Mouse (Mus musculus): ENCODE measurements around the gene Vcp. TPM values are rescaled to one million over a fixed set of nuclear protein-coding genes. Genes with fewer than 3 reads are reported as not detected.

Gene Vcp
- total and polyA plus RNA-seq, 2 experiments from 2014 or later = 255 to 443 TPM

- Histone ChIP-seq H3K4me3 (ENCODE audit: low read depth, low read length) (no peak overlapping the region), H3K9ac (no peak overlapping the region), H3K4me1 (ENCODE audit: insufficient read depth) (peaks cover 4% of the 10 kb centered on the region), H3K27me3 (ENCODE audit: insufficient read depth, low read length) (no peaks in the 10 kb centered on the region), H3K4me2 (ENCODE audit: low read depth) (no peak overlapping the region), H3K36me3 (ENCODE audit: insufficient read depth) (peaks cover 35% of the 10 kb centered on the region), H3K27ac (ENCODE audit: low read depth, low read length) (no peak overlapping the region), H3K9me3 (ENCODE audit: low read length) (no peaks in the 10 kb centered on the region)
- ATAC-seq (no peak), DNase-seq (no peak)
- WGBS = 77% methylated on average over 7 of the region's 7 CpGs
- no peak for TF ChIP-seq CTCF (IDR thresholded peaks at IDR 0.05; ENCODE audit: low read depth)
These were observed 58.9 kb downstream of the Vcp start for GRCm38 (mm10) chr4:42941396-42941795.

GRCm38 (mm10) chr4:42933630-42934029 lies 66.7 kb downstream of the Vcp start:
- no peaks in the 10 kb centered on the region for H3K9me3 ChIP-seq (ENCODE audit: low read length)
- H3K27me3 ChIP-seq (ENCODE audit: insufficient read depth, low read length) = no peaks in the 10 kb centered on the region
- H3K9ac ChIP-seq = 0 out of 2 replicates have a peak overlapping the region, but pooled peaks have one; percentile 6
- WGBS = 8% methylated on average over 22 of the region's 22 CpGs
- H3K36me3 ChIP-seq (ENCODE audit: insufficient read depth) = peaks cover 17% of the 10 kb centered on the region
- peak; percentile 49 for TF ChIP-seq CTCF (IDR thresholded peaks at IDR 0.05; ENCODE audit: low read depth)
- H3K4me3 ChIP-seq (ENCODE audit: low read depth, low read length) = no peak overlapping the region
- H3K4me2 ChIP-seq (ENCODE audit: low read depth) = 0 out of 2 replicates have a peak overlapping the region, but pooled peaks have one; percentile 5
- DNase-seq (peak; percentile 43), ATAC-seq (peak; percentile 82)
- no peaks in the 10 kb centered on the region for H3K4me1 ChIP-seq (ENCODE audit: insufficient read depth)
- no peak overlapping the region for H3K27ac ChIP-seq (ENCODE audit: low read depth, low read length)

DNA sequence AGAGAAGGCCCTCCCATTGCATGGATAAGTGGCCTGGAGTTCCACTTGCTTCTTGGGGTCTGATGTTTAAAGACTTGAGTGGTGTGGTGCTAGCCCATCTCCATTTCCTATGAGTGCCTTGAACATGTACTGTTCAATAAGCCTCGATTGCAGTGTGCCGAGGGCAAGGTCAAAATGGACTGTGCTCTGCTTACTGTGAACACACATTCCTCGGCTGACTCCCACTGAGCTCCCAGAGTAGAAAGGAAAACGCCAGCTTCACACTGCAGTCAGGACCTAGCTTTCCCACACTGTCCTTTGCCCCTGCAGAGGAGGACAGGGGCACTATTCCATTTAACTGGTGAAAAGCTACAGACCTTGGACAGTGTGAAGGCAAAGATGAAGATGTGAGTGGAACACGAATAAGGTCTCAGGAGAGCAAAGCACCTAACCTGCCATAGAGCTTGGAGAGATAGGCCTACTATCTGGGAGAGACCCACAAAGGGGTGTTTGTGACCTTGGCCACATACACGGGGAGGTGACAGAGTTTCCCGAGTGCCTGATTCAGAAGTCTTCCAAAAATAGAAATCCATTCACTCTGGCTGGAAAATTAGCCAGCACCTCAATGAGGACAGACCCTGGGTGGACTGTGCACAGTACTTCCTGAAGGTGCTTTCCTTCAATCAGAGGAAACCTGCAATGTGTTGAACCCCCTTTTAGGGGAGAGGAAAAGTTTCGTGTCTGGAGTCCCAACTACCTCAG lies 67.9 kb downstream of the Vcp start:
- Histone ChIP-seq H3K36me3 (ENCODE audit: insufficient read depth) (peaks cover 6% of the 10 kb centered on the region; the same call in 1 of the 2 replicates), H3K4me3 (ENCODE audit: low read depth, low read length) (no peak overlapping the region), H3K4me2 (ENCODE audit: low read depth) (no peak overlapping the region), H3K9me3 (ENCODE audit: low read length) (no peaks in the 10 kb centered on the region), H3K27ac (ENCODE audit: low read depth, low read length) (no peak overlapping the region), H3K4me1 (ENCODE audit: insufficient read depth) (no peaks in the 10 kb centered on the region), H3K9ac (no peak overlapping the region), H3K27me3 (ENCODE audit: insufficient read depth, low read length) (no peaks in the 10 kb centered on the region)
- DNase-seq (no peak), ATAC-seq (no peak)
- TF ChIP-seq CTCF (IDR thresholded peaks at IDR 0.05; ENCODE audit: low read depth) = no peak
- 66% methylated on average over 8 of the region's 8 CpGs for WGBS

Other genes with a start within 250 kb of the Vcp start
- gene Ccl19, start 243.9 kb downstream of the Vcp start, total RNA-seq (2014; rRNA removed) = not detected in 2 replicates
- not detected in 2 replicates for gene Ccl19, start 243.9 kb downstream of the Vcp start, polyA plus RNA-seq (2015; fragmentation: Nextera tagmentation; extraction: Ambion mirVana)
- gene Ccl21a, start 226.5 kb downstream of the Vcp start, total RNA-seq (2014; rRNA removed) = 0.52 TPM in 1 of 2 replicates, not detected in the other
- 0.22 and 0.58 TPM in 2 replicates for gene Ccl21a, start 226.5 kb downstream of the Vcp start, polyA plus RNA-seq (2015; fragmentation: Nextera tagmentation; extraction: Ambion mirVana)
- gene Fam205a1, start 146.6 kb downstream of the Vcp start, total RNA-seq (2014; rRNA removed) = not detected in 2 replicates
- 0.05 TPM in 1 of 2 replicates, not detected in the other for gene Fam205a1, start 146.6 kb downstream of the Vcp start, polyA plus RNA-seq (2015; fragmentation: Nextera tagmentation; extraction: Ambion mirVana)
- gene Gm12394, start 143.7 kb downstream of the Vcp start, total RNA-seq (2014; rRNA removed) = 0.23 TPM in 1 of 2 replicates, not detected in the other
- gene Gm12394, start 143.7 kb downstream of the Vcp start, polyA plus RNA-seq (2015; fragmentation: Nextera tagmentation; extraction: Ambion mirVana) = 0.16 and 0.41 TPM in 2 replicates
- gene Fam205c, start 126.3 kb downstream of the Vcp start, total RNA-seq (2014; rRNA removed) = not detected in 2 replicates
- gene Fam205c, start 126.3 kb downstream of the Vcp start, polyA plus RNA-seq (2015; fragmentation: Nextera tagmentation; extraction: Ambion mirVana) = 1.8 and 3.2 TPM in 2 replicates
- 77.2 and 82.7 TPM in 2 replicates for gene Phf24, start 83.8 kb downstream of the Vcp start, total RNA-seq (2014; rRNA removed)
- gene Phf24, start 83.8 kb downstream of the Vcp start, polyA plus RNA-seq (2015; fragmentation: Nextera tagmentation; extraction: Ambion mirVana) = 38.2 and 42.3 TPM in 2 replicates
- 81.0 and 106 TPM in 2 replicates for gene Dnajb5, start 50.7 kb downstream of the Vcp start, total RNA-seq (2014; rRNA removed)
- 46.8 and 50.7 TPM in 2 replicates for gene Dnajb5, start 50.7 kb downstream of the Vcp start, polyA plus RNA-seq (2015; fragmentation: Nextera tagmentation; extraction: Ambion mirVana)
- gene 1700022I11Rik, start 30.9 kb downstream of the Vcp start, total RNA-seq (2014; rRNA removed) = not detected in 2 replicates
- 0.23 and 0.63 TPM in 2 replicates for gene 1700022I11Rik, start 30.9 kb downstream of the Vcp start, polyA plus RNA-seq (2015; fragmentation: Nextera tagmentation; extraction: Ambion mirVana)
- 12.8 and 21.8 TPM in 2 replicates for gene Fancg, start 10.0 kb upstream of the Vcp start, total RNA-seq (2014; rRNA removed)
- gene Fancg, start 10.0 kb upstream of the Vcp start, polyA plus RNA-seq (2015; fragmentation: Nextera tagmentation; extraction: Ambion mirVana) = 10.9 and 12.4 TPM in 2 replicates
- 15.6 and 20.3 TPM in 2 replicates for gene Pigo, start 25.3 kb upstream of the Vcp start, total RNA-seq (2014; rRNA removed)
- 16.5 and 21.9 TPM in 2 replicates for gene Pigo, start 25.3 kb upstream of the Vcp start, polyA plus RNA-seq (2015; fragmentation: Nextera tagmentation; extraction: Ambion mirVana)
- 94.4 and 120 TPM in 2 replicates for gene Stoml2, start 31.2 kb upstream of the Vcp start, total RNA-seq (2014; rRNA removed)
- 233 and 240 TPM in 2 replicates for gene Stoml2, start 31.2 kb upstream of the Vcp start, polyA plus RNA-seq (2015; fragmentation: Nextera tagmentation; extraction: Ambion mirVana)
- gene Fam214b, start 45.7 kb upstream of the Vcp start, total RNA-seq (2014; rRNA removed) = 35.7 and 42.3 TPM in 2 replicates
- 23.4 and 30.9 TPM in 2 replicates for gene Fam214b, start 45.7 kb upstream of the Vcp start, polyA plus RNA-seq (2015; fragmentation: Nextera tagmentation; extraction: Ambion mirVana)
- 52.9 and 54.7 TPM in 2 replicates for gene Unc13b, start 58.4 kb upstream of the Vcp start, total RNA-seq (2014; rRNA removed)
- gene Unc13b, start 58.4 kb upstream of the Vcp start, polyA plus RNA-seq (2015; fragmentation: Nextera tagmentation; extraction: Ambion mirVana) = 3.3 and 6.2 TPM in 2 replicates

All from forebrain, postnatal 0 days (tissue).